Mouse (Mus musculus) cerebellum, postnatal 36 days (tissue): ENCODE data around the gene Csnk1g2.

Source experiments
- DNase-seq, 2 experiments: peaks; one replicate each; pipeline ENCODE4 v3.0.0; 2021 to 2022; ENCODE audit warnings: mixed read lengths in 2 of 2

Gene Csnk1g2

GRCm38 (mm10) chr10:80622661-80623456, at the start of gene Csnk1g2:
Csnk1g2 (plus strand) TSS chr10:80622838.
- DNase-seq = peak in 1 of 2 experiments; percentile 49

- DNase-seq = no peak
These were observed 48.7 kb upstream of the Csnk1g2 start for GRCm38 (mm10) chr10:80573944-80574343.

GRCm38 (mm10) chr10:80574896-80575295, 47.7 kb upstream of the Csnk1g2 start:
- DNase-seq = no peak

GRCm38 (mm10) chr10:80575925-80576324, 46.7 kb upstream of the Csnk1g2 start:
- DNase-seq = no peak

GRCm38 (mm10) chr10:80576351-80577194, 46.1 kb upstream of the Csnk1g2 start:
- peak in 1 of 2 experiments; percentile 57 for DNase-seq

- peak; percentile 70 to 85 for DNase-seq
These were observed 45.2 kb upstream of the Csnk1g2 start, which contains the start of gene Klf16 for GRCm38 (mm10) chr10:80577195-80578130. Klf16 (minus strand) TSS chr10:80577321.

- DNase-seq = peak; percentile 54 to 72
These were observed 44.4 kb upstream of the Csnk1g2 start for GRCm38 (mm10) chr10:80578131-80578750.

- DNase-seq = peak; percentile 62 to 64
These were observed 43.7 kb upstream of the Csnk1g2 start for GRCm38 (mm10) chr10:80578911-80579310.

GRCm38 (mm10) chr10:80583047-80583446, 39.6 kb upstream of the Csnk1g2 start:
- DNase-seq = no peak

GRCm38 (mm10) chr10:80584045-80584488, 38.6 kb upstream of the Csnk1g2 start:
- peak in 1 of 2 experiments; percentile 53 for DNase-seq

- DNase-seq = no peak
These were observed 37.7 kb upstream of the Csnk1g2 start for GRCm38 (mm10) chr10:80584642-80585552.

GRCm38 (mm10) chr10:80585581-80585980, 37.1 kb upstream of the Csnk1g2 start:
- no peak for DNase-seq

- no peak for DNase-seq
These were observed 36.0 kb upstream of the Csnk1g2 start for GRCm38 (mm10) chr10:80586407-80587304.

- DNase-seq = no peak
These were observed 35.4 kb upstream of the Csnk1g2 start for GRCm38 (mm10) chr10:80587305-80587657.

GRCm38 (mm10) chr10:80589127-80589878, 33.3 kb upstream of the Csnk1g2 start:
- DNase-seq = no peak

- peak; percentile 91 to 95 for DNase-seq
These were observed 32.5 kb upstream of the Csnk1g2 start, which contains the start of gene Abhd17a for GRCm38 (mm10) chr10:80589879-80590854. Abhd17a (minus strand) TSS chr10:80590341.

GRCm38 (mm10) chr10:80596318-80596717, 26.3 kb upstream of the Csnk1g2 start:
- DNase-seq = no peak
